Mouse (Mus musculus) G1E (cell line): ENCODE measurements around the gene Plekhm2.

Experiments used
- CTCF ChIP-seq: IDR thresholded peaks from 2 replicates; pipeline ENCODE4 v1.5.1; 2012; ENCODE audit warnings: low read depth, low read length, inconsistent platforms, mixed read lengths
- GATA1 ChIP-seq: IDR thresholded peaks from 2 replicates; pipeline ENCODE4 v1.6.1; 2012; ENCODE audit warnings: borderline replicate concordance, low read length, inconsistent platforms, mixed read lengths
- GATA2 ChIP-seq: IDR thresholded peaks from 2 replicates; pipeline ENCODE4 v1.6.1; 2012; ENCODE audit warnings: low read depth, low read length, inconsistent platforms, borderline replicate concordance
- POLR2AphosphoS5 ChIP-seq: IDR thresholded peaks from 2 replicates; pipeline ENCODE4 v1.6.1; 2012; ENCODE audit warnings: low read depth, low read length, inconsistent platforms; ENCODE audit not compliant: insufficient replicate concordance

- TF ChIP-seq CTCF (no peak), GATA1 (no peak), POLR2AphosphoS5 (no peak), GATA2 (no peak)
These were observed 10.2 kb downstream of the Plekhm2 start for GRCm38 (mm10) chr4:141654509-141654908.
